Mouse (Mus musculus) heart, embryonic 16.5 days (tissue): ENCODE results near the gene Vwa5a. TPM values are rescaled to one million over a fixed set of nuclear protein-coding genes. Genes with fewer than 3 reads are reported as not detected.

Experiments
- ATAC-seq: fragments of 200-750 bp; cut with Nextera tagmentation; replicated peaks from 2 replicates; pipeline ENCODE4 v1.8.0; 2017; ENCODE audit warnings: moderate number of reproducible peaks; ENCODE audit not compliant: insufficient read depth, low FRiP score; ENCODE audit errors: extremely low read depth
- H3K27ac ChIP-seq: fragments of 300-500 bp; sonication (generic); 2 replicates; pipeline ENCODE4 v1.5.1; 2014; ENCODE audit warnings: mild to moderate bottlenecking, low read length, control low read depth, moderate library complexity
- H3K27me3 ChIP-seq: fragments of 300-500 bp; sonication (generic); 2 replicates; pipeline ENCODE4 v1.6.1; 2014; ENCODE audit warnings: low read length, mixed read lengths; ENCODE audit not compliant: control insufficient read depth, insufficient read depth
- H3K36me3 ChIP-seq: fragments of 300-500 bp; sonication (generic); 2 replicates; pipeline ENCODE4 v1.6.1; 2014; ENCODE audit not compliant: control insufficient read depth, insufficient read depth
- H3K4me1 ChIP-seq: fragments of 300-500 bp; sonication (generic); 2 replicates; pipeline ENCODE4 v1.6.1; 2014; ENCODE audit warnings: low read length, mixed read lengths; ENCODE audit not compliant: control insufficient read depth, insufficient read depth
- H3K4me2 ChIP-seq: fragments of 300-500 bp; sonication (generic); 2 replicates; pipeline ENCODE4 v1.6.1; 2014; ENCODE audit warnings: low read depth, mild to moderate bottlenecking, control low read depth, low read length
- H3K4me3 ChIP-seq: fragments of 300-500 bp; sonication (generic); 2 replicates; pipeline ENCODE4 v1.5.1; 2014; ENCODE audit warnings: mild to moderate bottlenecking, control low read depth, low read length
- H3K9ac ChIP-seq: fragments of 300-500 bp; sonication (generic); 2 replicates; pipeline ENCODE4 v1.6.1; 2014; ENCODE audit warnings: low read length, control low read depth
- H3K9me3 ChIP-seq: fragments of 300-500 bp; sonication (generic); replicated peaks from 2 replicates; pipeline ENCODE4 v1.6.1; 2016; ENCODE audit warnings: low read length; ENCODE audit not compliant: control insufficient read depth
- WGBS: fragments of 180-500 bp; shearing (Covaris S2); extraction: QIAGEN DNeasy Blood & Tissue Kit; methylation state at CpG from one replicate; pipeline ENCODE4 v1.1.7; 2014; 5-methylcytosine and 5-hydroxymethylcytosine counted together
- polyA plus RNA-seq: library from polyadenylated mRNA; unstranded; fragments of >200 nt; fragmentation: Nextera tagmentation; extraction: Ambion mirVana; gene quantifications from 2 replicates; pipeline ENCODE4 v1.2.1, GENCODE M21; 2015

The Vwa5a gene
- polyA plus RNA-seq, 1 experiment from 2014 or later: 26.2 TPM

DNA sequence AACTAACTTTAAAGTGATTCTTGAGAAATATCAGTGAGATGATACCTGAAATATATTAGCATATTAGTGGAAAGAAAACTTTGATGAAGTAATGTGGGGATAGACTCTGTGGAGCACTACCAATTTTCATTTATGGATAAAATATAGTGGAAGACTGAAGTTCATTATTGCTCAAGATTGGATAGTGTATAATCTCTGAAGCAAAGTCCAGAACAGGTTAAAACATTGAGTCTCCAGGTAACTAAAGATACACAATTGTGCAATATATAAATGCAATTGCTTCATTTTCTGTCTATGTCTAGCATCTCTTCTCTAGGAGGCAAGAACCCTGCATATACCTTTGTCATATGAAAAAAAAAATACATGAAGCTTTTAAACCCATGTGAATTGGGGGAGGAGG lies 54.7 kb downstream of the Vwa5a start, which contains the start of gene Olfr921:
Olfr921 (plus strand) TSS at position 301 of the 400 bp plus-strand sequence.
- H3K27ac ChIP-seq: no peak within 1 kb of the TSS
- ATAC-seq: no peak
- H3K9ac ChIP-seq: no peak within 1 kb of the TSS
- no peaks in the 10 kb centered on the region for H3K4me1 ChIP-seq
- no peak within 1 kb of the TSS for H3K4me2 ChIP-seq
- no peaks in the 10 kb centered on the region for H3K9me3 ChIP-seq
- H3K36me3 ChIP-seq: no peaks in the 10 kb centered on the region
- no peak within 1 kb of the TSS for H3K4me3 ChIP-seq
- H3K27me3 ChIP-seq: no peaks in the 10 kb centered on the region

DNA sequence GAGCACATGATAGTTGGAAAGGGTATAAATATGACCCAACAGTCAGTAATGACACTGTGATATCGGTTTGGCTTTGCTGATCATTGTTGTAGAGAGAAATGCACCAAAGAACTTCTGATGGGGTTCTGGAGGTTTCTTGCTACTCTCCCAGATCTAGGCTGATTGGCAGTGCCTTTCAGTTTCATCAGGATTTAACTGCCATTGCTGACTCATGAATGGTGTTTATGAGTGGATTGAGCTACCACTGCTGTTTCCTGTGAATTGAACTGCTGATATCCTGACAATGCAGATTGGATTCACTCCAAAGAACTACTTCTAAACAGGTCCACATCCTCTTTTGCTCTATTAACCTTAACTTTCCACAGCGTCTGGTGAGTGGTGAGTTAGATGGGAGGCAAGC lies 74.6 kb downstream of the Vwa5a start:
- Histone ChIP-seq H3K4me1 (no peaks in the 10 kb centered on the region), H3K9ac (no peak overlapping the region), H3K4me3 (no peak overlapping the region), H3K9me3 (no peaks in the 10 kb centered on the region), H3K36me3 (no peaks in the 10 kb centered on the region), H3K4me2 (no peak overlapping the region), H3K27me3 (no peaks in the 10 kb centered on the region), H3K27ac (no peak overlapping the region)
- ATAC-seq: no peak
- WGBS: 88% methylated on average over 2 of the region's 2 CpGs

Other genes starting within 250 kb of the Vwa5a start
- not detected in 2 replicates for gene Olfr905, start 247.2 kb upstream of the Vwa5a start, polyA plus RNA-seq
- not detected in 2 replicates for gene Olfr906, start 231.2 kb upstream of the Vwa5a start, polyA plus RNA-seq
- not detected in 2 replicates for gene Olfr907, start 222.5 kb upstream of the Vwa5a start, polyA plus RNA-seq
- not detected in 2 replicates for gene Olfr911-ps1, start 196.7 kb upstream of the Vwa5a start, polyA plus RNA-seq
- not detected in 2 replicates for gene Olfr910, start 180.4 kb upstream of the Vwa5a start, polyA plus RNA-seq
- gene Olfr912, start 138.1 kb upstream of the Vwa5a start, polyA plus RNA-seq: not detected in 2 replicates
- gene Olfr913, start 125.5 kb upstream of the Vwa5a start, polyA plus RNA-seq: not detected in 2 replicates
- gene Olfr914, start 113.2 kb upstream of the Vwa5a start, polyA plus RNA-seq: not detected in 2 replicates
- not detected in 2 replicates for gene Olfr916, start 58.4 kb upstream of the Vwa5a start, polyA plus RNA-seq
- not detected in 2 replicates for gene Olfr917, start 52.4 kb upstream of the Vwa5a start, polyA plus RNA-seq
- not detected in 2 replicates for gene Olfr918, start 43.7 kb upstream of the Vwa5a start, polyA plus RNA-seq
- gene Olfr919, start 14.6 kb upstream of the Vwa5a start, polyA plus RNA-seq: not detected in 2 replicates
- 0.06 and 0.07 TPM in 2 replicates for gene Olfr920, start 34.0 kb downstream of the Vwa5a start, polyA plus RNA-seq
- gene Olfr921, start 54.8 kb downstream of the Vwa5a start, polyA plus RNA-seq: not detected in 2 replicates
- not detected in 2 replicates for gene Olfr922, start 96.3 kb downstream of the Vwa5a start, polyA plus RNA-seq
- gene Olfr923, start 108.3 kb downstream of the Vwa5a start, polyA plus RNA-seq: not detected in 2 replicates
- not detected in 2 replicates for gene Olfr924, start 126.2 kb downstream of the Vwa5a start, polyA plus RNA-seq
- not detected in 2 replicates for gene Olfr26, start 136.8 kb downstream of the Vwa5a start, polyA plus RNA-seq
- not detected in 2 replicates for gene Olfr926, start 158.9 kb downstream of the Vwa5a start, polyA plus RNA-seq
- gene Olfr930, start 211.5 kb downstream of the Vwa5a start, polyA plus RNA-seq: not detected in 2 replicates